Mouse (Mus musculus) midbrain, embryonic 14.5 days (tissue): ENCODE results near the gene Rpl6. TPM values are rescaled to one million over a fixed set of nuclear protein-coding genes. Genes with fewer than 3 reads are reported as not detected.
"Not testable (repeated sequence)": the region's sequence is repeated elsewhere in the genome, so short reads cannot be mapped to it uniquely, and the experiment has no call there.

Source experiments
- ATAC-seq: fragments of 200-750 bp; cut with Nextera tagmentation; 2 replicates; pipeline ENCODE4 v1.8.0; 2017; ENCODE audit warnings: moderate number of reproducible peaks, moderate library complexity; ENCODE audit not compliant: low FRiP score, low TSS enrichment
- DNase-seq: peaks from one replicate; pipeline ENCODE4 v3.0.0-alpha.2; 2015
- H3K27ac ChIP-seq: fragments of 300-500 bp; sonication (generic); replicated peaks from 2 replicates; pipeline ENCODE4 v1.5.1; 2014; ENCODE audit warnings: mild to moderate bottlenecking, low read depth, low read length, moderate library complexity
- H3K27me3 ChIP-seq: fragments of 300-500 bp; sonication (generic); 2 replicates; pipeline ENCODE4 v1.6.1; 2014; ENCODE audit warnings: low read length, control low read depth, mixed read lengths; ENCODE audit not compliant: control insufficient read depth, insufficient read depth
- H3K36me3 ChIP-seq: fragments of 300-500 bp; sonication (generic); 2 replicates; pipeline ENCODE4 v1.6.1; 2014; ENCODE audit warnings: low read length, control low read depth; ENCODE audit not compliant: control insufficient read depth, insufficient read depth
- H3K4me1 ChIP-seq: fragments of 300-500 bp; sonication (generic); 2 replicates; pipeline ENCODE4 v1.6.1; 2014; ENCODE audit warnings: mild to moderate bottlenecking, antibody characterized with exemption, low read length, control low read depth; ENCODE audit not compliant: control insufficient read depth, insufficient read depth
- H3K4me2 ChIP-seq: fragments of 300-500 bp; sonication (generic); 2 replicates; pipeline ENCODE4 v1.6.1; 2014; ENCODE audit warnings: mild to moderate bottlenecking, low read length, moderate library complexity
- H3K4me3 ChIP-seq: fragments of 300-500 bp; sonication (generic); replicated peaks from 2 replicates; pipeline ENCODE4 v1.5.1; 2014; ENCODE audit warnings: low read depth, low read length
- H3K9ac ChIP-seq: fragments of 300-500 bp; sonication (generic); replicated peaks from 2 replicates; pipeline ENCODE4 v1.6.1; 2014; ENCODE audit warnings: mild to moderate bottlenecking, low read length, moderate library complexity
- H3K9me3 ChIP-seq: fragments of 300-500 bp; sonication (generic); 2 replicates; pipeline ENCODE4 v1.6.1; 2016; ENCODE audit warnings: low read length, control low read depth, mixed read lengths; ENCODE audit not compliant: control insufficient read depth
- WGBS: fragments of 180-500 bp; shearing (Covaris S2); extraction: QIAGEN DNeasy Blood & Tissue Kit; methylation state at CpG from one replicate; pipeline ENCODE4 v1.1.7; 2014; 5-methylcytosine and 5-hydroxymethylcytosine counted together
- polyA plus RNA-seq: library from polyadenylated mRNA; unstranded; fragments of >200 nt; fragmentation: Nextera tagmentation; extraction: Ambion mirVana; gene quantifications from 2 replicates; pipeline ENCODE4 v1.2.1, GENCODE M21; 2014

The Rpl6 gene
- polyA plus RNA-seq, 1 experiment from 2014 or later, result 438 TPM

DNA sequence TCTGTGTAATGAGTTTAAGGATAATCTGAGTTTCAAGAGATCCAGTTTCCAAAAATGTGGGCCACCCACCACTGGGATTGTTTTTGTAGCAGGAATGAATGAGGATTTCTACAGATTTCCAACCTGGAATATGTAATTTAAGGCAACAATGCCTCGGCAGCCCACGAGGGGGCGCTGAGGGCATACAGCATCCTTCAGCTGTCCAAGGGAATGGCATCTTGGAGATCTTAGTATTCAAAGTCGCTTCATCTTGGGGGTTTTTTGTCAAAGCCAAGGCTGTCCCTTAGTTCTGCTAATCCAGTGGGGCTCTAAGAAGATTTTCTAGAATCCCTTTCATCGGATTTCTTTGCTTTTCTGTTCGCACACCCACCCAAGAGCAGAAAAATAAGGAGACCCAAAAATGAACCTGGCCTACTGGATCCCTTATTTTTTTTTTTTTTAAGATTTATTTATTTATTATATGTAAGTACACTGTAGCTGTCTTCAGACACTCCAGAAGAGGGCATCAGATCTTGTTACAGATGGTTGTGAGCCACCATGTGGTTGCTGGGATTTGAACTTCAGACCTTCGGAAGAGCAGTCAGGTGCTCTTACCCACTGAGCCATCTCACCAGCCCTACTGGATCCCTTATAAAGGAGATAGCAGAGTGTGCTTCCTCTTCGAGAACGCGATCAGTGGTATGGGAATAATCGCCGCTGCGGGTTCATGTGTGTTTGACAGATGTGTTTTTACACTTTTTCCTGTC lies 11.3 kb downstream of the Rpl6 start:
- no peak overlapping the region for H3K4me2 ChIP-seq
- no peaks in the 10 kb centered on the region for H3K27me3 ChIP-seq
- DNase-seq (peak; percentile 90), ATAC-seq (no peak)
- H3K4me1 ChIP-seq, result no peaks in the 10 kb centered on the region
- 48% methylated on average over 13 of the region's 13 CpGs for WGBS
- H3K9ac ChIP-seq, result no peak overlapping the region
- no peaks in the 10 kb centered on the region for H3K9me3 ChIP-seq
- H3K4me3 ChIP-seq, result no peak overlapping the region
- peaks cover 25% of the 10 kb centered on the region for H3K36me3 ChIP-seq
- H3K27ac ChIP-seq, result no peak overlapping the region

GRCm38 (mm10) chr5:121216126-121216446 lies 11.8 kb downstream of the Rpl6 start:
- WGBS, result 68% methylated on average over 12 of the region's 12 CpGs
- peaks cover 20% of the 10 kb centered on the region for H3K36me3 ChIP-seq
- DNase-seq (peak; percentile 20), ATAC-seq (no peak)
- H3K9ac ChIP-seq, result no peak overlapping the region
- H3K4me3 ChIP-seq, result no peak overlapping the region
- 0 out of 2 replicates have a peak overlapping the region, but pooled peaks have one; percentile 32 for H3K27ac ChIP-seq
- H3K9me3 ChIP-seq, result no peaks in the 10 kb centered on the region
- no peaks in the 10 kb centered on the region for H3K4me1 ChIP-seq
- no peaks in the 10 kb centered on the region for H3K27me3 ChIP-seq
- no peak overlapping the region for H3K4me2 ChIP-seq

DNA sequence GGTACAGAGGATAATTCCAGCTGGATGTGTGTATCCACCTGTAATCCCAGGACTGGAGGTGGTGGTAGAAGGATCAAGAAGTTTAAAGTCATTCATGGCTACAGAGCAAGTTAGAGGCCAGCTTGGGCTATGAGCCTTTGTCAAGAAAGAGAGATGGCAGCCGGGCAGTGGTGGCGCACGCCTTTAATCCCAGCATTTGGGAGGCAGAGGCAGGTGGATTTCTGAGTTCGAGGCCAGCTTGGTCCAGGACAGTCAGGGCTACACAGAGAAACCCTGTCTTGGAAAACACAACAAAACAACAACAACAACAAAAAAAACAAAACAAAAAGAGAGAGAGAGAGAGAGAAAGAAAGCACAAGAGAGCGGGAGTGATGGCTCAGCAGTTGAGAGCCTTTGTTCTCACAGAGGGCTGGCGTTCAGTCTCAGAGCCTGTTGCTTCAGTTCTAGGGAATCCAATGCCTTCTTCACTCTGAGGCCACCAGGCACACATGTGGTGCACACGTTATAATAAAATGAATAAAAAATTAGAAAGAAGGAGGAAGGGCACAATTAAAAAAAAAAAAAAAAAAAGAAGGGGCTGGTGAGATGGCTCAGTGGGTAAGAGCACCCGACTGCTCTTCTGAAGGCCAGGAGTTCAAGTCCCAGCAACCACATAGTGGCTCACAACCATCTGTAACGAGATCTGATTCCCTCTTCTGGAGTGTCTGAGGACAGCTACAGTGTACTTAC lies 12.5 kb downstream of the Rpl6 start:
- peaks cover 13% of the 10 kb centered on the region for H3K36me3 ChIP-seq
- H3K9me3 ChIP-seq, H3K4me3 ChIP-seq, H3K27me3 ChIP-seq, ATAC-seq, H3K27ac ChIP-seq, DNase-seq, H3K9ac ChIP-seq, H3K4me1 ChIP-seq, H3K4me2 ChIP-seq: not testable (repeated sequence)
- 86% methylated on average over 9 of the region's 9 CpGs for WGBS

- H3K27me3 ChIP-seq, result no peaks in the 10 kb centered on the region
- no peak overlapping the region for H3K27ac ChIP-seq
- peaks cover 8% of the 10 kb centered on the region for H3K36me3 ChIP-seq
- H3K9ac ChIP-seq, result no peak overlapping the region
- no peak for DNase-seq
- 90% methylated on average over 2 of the region's 2 CpGs for WGBS
- no peak overlapping the region for H3K4me2 ChIP-seq
- H3K9me3 ChIP-seq, result no peaks in the 10 kb centered on the region
- peaks cover 3% of the 10 kb centered on the region for H3K4me1 ChIP-seq
- no peak for ATAC-seq
- H3K4me3 ChIP-seq, result no peak overlapping the region
Measured at GRCm38 (mm10) chr5:121217313-121217634, 13.0 kb downstream of the Rpl6 start.

- no peaks in the 10 kb centered on the region for H3K27me3 ChIP-seq
- H3K9ac ChIP-seq, result no peak overlapping the region
- no peak overlapping the region for H3K4me3 ChIP-seq
- no peak overlapping the region for H3K27ac ChIP-seq
- no peak overlapping the region for H3K4me2 ChIP-seq
- H3K9me3 ChIP-seq, result no peaks in the 10 kb centered on the region
- 86% methylated on average over 1 of the region's 1 CpGs for WGBS
- DNase-seq (peak; percentile 33), ATAC-seq (no peak)
- H3K36me3 ChIP-seq, result no peaks in the 10 kb centered on the region
- peaks cover 10% of the 10 kb centered on the region for H3K4me1 ChIP-seq
Measured at GRCm38 (mm10) chr5:121219190-121219589, 14.9 kb downstream of the Rpl6 start.

DNA sequence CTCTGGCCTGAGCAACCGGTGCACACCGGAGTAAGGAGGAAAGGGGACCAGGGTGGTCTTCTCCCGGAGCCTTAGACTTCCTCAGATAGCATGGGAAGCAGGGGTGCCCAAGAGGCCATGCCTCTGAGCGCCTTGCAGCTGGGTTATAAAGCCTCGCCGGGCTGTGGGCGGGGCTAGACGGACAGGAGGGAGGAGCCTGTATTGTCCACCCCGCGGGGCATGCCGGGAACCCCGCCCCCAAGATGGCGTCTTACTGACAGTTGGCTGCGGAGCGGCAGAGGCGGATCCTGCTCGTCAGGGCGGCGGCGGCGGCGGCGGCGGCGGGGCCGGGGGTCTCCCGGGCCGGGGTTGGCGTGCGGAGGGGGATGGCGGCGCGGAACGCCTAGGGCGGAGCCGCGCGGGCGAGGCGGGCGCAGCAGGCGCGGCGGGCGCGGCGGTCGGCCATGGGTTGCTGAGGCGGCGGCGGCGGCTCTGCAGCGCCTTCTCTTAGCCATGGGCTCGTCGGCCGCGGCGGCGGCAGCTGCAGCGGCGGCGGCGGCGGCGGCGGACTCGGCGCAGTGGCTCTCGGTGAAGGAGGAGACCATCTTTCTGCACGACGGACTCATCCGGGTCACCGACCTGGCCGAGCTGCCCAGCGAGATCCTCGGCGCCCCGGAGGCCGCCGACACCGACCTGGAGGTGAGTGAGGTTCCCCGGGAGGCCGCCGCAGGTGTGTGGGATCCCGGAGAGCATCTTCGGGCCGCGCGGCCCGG lies 15.9 kb downstream of the Rpl6 start, which contains the start of gene Hectd4:
Gene Hectd4 (plus strand): TSS at position 240 of the 752 bp plus-strand sequence.
- under 1% methylated on average over 82 of the region's 90 CpGs for WGBS
- DNase-seq (peak; percentile 97), ATAC-seq (peak; percentile 89)
- Histone ChIP-seq H3K4me1 (peaks cover 10% of the 10 kb centered on the region), H3K9me3 (no peaks in the 10 kb centered on the region), H3K27me3 (no peaks in the 10 kb centered on the region), H3K4me2 (peak within 1 kb of the TSS; percentile 64), H3K9ac (peak within 1 kb of the TSS; percentile 93), H3K27ac (peak within 1 kb of the TSS; percentile 95), H3K36me3 (no peaks in the 10 kb centered on the region), H3K4me3 (peak within 1 kb of the TSS; percentile 90)

GRCm38 (mm10) chr5:121220732-121221301 lies 16.5 kb downstream of the Rpl6 start:
- Histone ChIP-seq H3K27ac (peak overlapping the region; percentile 95), H3K36me3 (no peaks in the 10 kb centered on the region), H3K9me3 (no peaks in the 10 kb centered on the region), H3K4me2 (peak overlapping the region; percentile 64), H3K27me3 (no peaks in the 10 kb centered on the region), H3K4me3 (peak overlapping the region; percentile 90), H3K4me1 (peaks cover 10% of the 10 kb centered on the region), H3K9ac (peak overlapping the region; percentile 93)
- DNase-seq (peak; percentile 71), ATAC-seq (peak; percentile 77)
- under 1% methylated on average over 33 of the region's 38 CpGs for WGBS

DNA sequence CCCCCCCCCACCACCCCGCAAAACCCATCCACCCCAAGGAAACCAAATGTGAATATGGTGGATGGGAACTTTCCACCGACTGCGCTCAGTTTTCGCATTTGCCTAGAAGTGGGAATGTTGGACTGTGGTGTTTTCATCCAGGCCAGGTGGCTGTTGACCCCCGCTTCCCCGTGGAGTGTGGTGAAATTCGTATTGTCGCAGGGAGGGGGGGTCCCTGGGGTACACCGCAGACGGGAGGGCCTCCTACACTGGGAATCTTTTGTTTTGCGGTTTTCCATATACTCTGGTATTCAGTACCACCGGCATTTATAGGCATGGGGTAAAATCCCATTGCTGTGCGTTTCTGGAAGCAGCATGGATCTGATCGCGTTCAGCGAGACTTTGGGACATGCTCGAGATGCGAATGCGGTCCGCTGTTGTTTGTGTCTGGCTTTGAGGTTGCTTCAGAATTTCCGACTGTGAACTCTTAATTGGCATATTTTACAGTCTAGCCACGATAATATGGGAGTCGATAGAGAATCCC lies 17.1 kb downstream of the Rpl6 start:
- DNase-seq (peak; percentile 66), ATAC-seq (peak; percentile 13; the same call in 1 of the 2 replicates)
- peak overlapping the region; percentile 90 for H3K4me3 ChIP-seq
- H3K9me3 ChIP-seq, result no peaks in the 10 kb centered on the region
- 8% methylated on average over 23 of the region's 23 CpGs for WGBS
- H3K4me1 ChIP-seq, result peaks cover 10% of the 10 kb centered on the region
- no peaks in the 10 kb centered on the region for H3K36me3 ChIP-seq
- peak overlapping the region; percentile 64 for H3K4me2 ChIP-seq
- H3K9ac ChIP-seq, result peak overlapping the region; percentile 93
- H3K27ac ChIP-seq, result peak overlapping the region; percentile 95
- no peaks in the 10 kb centered on the region for H3K27me3 ChIP-seq
